Mouse (Mus musculus) testis, adult 2 months (tissue): Measurements from ENCODE around the gene Lsm14b. TPM values are rescaled to one million over a fixed set of nuclear protein-coding genes. Genes with fewer than 3 reads are reported as not detected.
A peak's percentile ranks its signal among the peaks of the same experiment; 100 is the strongest.

ENCODE experiments used
- H3K27ac ChIP-seq: fragments of 200-500 bp; 2 replicates; pipeline ENCODE4 v1.5.1; 2012; ENCODE audit warnings: low read depth, low read length; ENCODE audit not compliant: control insufficient read depth, insufficient read depth
- H3K27me3 ChIP-seq: fragments of 200-500 bp; 2 replicates; pipeline ENCODE4 v1.6.1; 2012; ENCODE audit warnings: mild to moderate bottlenecking, low read length, moderate library complexity; ENCODE audit not compliant: control insufficient read depth, insufficient read depth
- H3K36me3 ChIP-seq: fragments of 200-500 bp; 2 replicates; pipeline ENCODE4 v1.6.1; 2012; ENCODE audit warnings: mild to moderate bottlenecking, low read length; ENCODE audit not compliant: control insufficient read depth, insufficient read depth
- H3K4me1 ChIP-seq: fragments of 200-500 bp; 2 replicates; pipeline ENCODE4 v1.6.1; 2012; ENCODE audit warnings: low read length; ENCODE audit not compliant: control insufficient read depth, insufficient read depth
- H3K4me3 ChIP-seq: fragments of 200-500 bp; 2 replicates; pipeline ENCODE4 v1.5.1; 2012; ENCODE audit warnings: low read depth, mild to moderate bottlenecking, low read length, moderate library complexity, mixed read lengths; ENCODE audit not compliant: control insufficient read depth
- CTCF ChIP-seq: fragments of 200-500 bp; IDR thresholded peaks from 2 replicates; pipeline ENCODE4 v1.5.1; 2012; ENCODE audit warnings: low read depth, mild to moderate bottlenecking, inconsistent platforms, low read length, moderate library complexity; ENCODE audit not compliant: control insufficient read depth, insufficient read depth, insufficient replicate concordance
- POLR2A ChIP-seq: fragments of 200-500 bp; IDR thresholded peaks from 2 replicates; pipeline ENCODE4 v1.6.1; 2012; ENCODE audit warnings: low read depth, mild to moderate bottlenecking, inconsistent platforms, low read length, moderate library complexity; ENCODE audit not compliant: control insufficient read depth
- polyA plus RNA-seq: library from polyadenylated mRNA; depleted of rRNA; stranded (reverse); fragments of >200 nt; gene quantifications from 2 replicates; pipeline ENCODE4 v1.2.3, GENCODE M21; 2012; rRNA removed

Lsm14b gene
- 31.8 and 33.7 TPM in 2 replicates for polyA plus RNA-seq

DNA sequence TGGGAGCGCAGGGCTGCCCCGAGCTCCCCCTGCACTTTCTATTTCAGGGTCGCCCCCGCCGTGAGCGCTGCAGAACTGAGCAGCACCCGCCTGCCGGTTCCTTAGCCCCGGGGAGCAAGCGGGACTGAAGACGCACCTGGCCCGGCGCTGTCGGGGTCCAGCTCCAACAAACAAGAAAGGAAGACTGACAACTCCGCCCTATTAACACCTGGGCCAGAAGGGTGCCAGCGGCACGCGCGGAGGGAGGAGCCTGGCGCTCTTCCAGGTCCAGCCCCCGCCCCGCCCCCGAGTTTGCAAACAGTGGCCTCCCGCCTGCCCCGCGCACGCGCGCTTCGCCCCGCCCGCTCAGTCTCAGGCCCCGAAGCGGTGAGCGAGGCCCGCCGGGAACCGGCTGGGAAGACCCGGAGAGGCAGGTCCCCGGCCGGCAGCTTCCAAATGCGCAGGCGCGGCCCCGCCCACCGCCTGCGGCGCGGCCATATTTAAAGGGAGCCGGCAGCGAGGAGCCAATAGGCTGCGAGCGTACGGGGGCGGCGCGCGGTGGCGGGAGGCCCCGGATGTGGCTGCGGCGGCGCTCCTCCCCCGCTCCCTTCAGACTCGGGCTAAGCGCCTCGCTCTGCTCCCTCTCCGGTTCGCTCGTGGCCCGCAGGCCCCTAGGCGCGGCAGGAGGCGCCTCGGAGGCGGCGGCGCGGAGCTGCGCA is at the start of gene Lsm14b:
TSS of gene Lsm14b (plus strand) at position 587 of the 698 bp plus-strand sequence.
- no peaks in the 10 kb centered on the region; the same call in 1 of the 2 replicates for H3K36me3 ChIP-seq
- TF ChIP-seq POLR2A (peak; percentile 59), CTCF (no peak)
- peak within 1 kb of the TSS; percentile 94 for H3K27ac ChIP-seq
- peak within 1 kb of the TSS; percentile 93 for H3K4me3 ChIP-seq
- no peaks in the 10 kb centered on the region for H3K27me3 ChIP-seq
- H3K4me1 ChIP-seq: peaks cover 24% of the 10 kb centered on the region

DNA sequence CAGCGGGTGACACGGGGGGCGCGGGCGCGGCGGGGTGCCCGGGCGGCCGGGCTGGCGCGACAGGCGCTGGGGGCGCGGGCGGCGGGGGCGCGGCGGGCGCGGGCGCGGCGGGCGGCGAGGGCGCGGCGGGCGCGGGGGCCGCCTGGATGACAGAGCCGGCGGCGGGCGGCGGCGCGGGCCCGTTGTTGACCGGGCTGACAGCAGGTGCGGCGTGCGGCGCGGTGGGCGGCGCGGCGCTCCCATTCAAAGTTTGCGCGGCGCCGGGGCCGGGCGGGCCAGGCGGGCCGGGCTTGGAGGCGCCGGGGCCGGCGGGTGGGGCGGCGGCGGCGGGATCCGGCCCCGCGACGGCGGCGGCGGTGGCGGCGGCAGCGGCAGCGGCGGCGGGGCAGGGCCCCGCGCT is 48.9 kb upstream of the Lsm14b start:
- TF ChIP-seq CTCF (no peak), POLR2A (no peak)
- H3K27me3 ChIP-seq: no peaks in the 10 kb centered on the region
- no peaks in the 10 kb centered on the region; the same call in 1 of the 2 replicates for H3K36me3 ChIP-seq
- H3K4me1 ChIP-seq: peaks cover 7% of the 10 kb centered on the region
- no peak overlapping the region for H3K27ac ChIP-seq
- H3K4me3 ChIP-seq: peak overlapping the region; percentile 98; the same call in 1 of the 2 replicates

DNA sequence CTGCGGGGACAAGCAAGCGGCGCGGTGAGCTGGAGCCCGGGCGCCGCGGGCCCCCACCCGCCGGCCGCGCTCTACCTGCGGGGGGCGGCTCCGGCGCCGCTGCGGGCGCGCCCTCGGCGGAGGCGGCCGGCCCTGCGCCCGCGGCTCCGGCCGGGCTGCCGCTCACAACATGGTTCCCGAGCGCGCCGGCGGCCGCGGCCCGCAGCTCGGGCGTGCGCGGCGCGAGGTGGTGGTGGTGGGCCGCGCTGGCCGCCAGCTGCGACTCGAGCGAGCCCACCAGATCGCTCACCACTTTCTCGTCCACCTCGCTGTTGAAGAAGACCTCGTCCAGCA is 48.5 kb upstream of the Lsm14b start:
- H3K36me3 ChIP-seq: no peaks in the 10 kb centered on the region; the same call in 1 of the 2 replicates
- H3K4me3 ChIP-seq: peak overlapping the region; percentile 98
- no peaks in the 10 kb centered on the region for H3K27me3 ChIP-seq
- TF ChIP-seq POLR2A (no peak), CTCF (no peak)
- peak overlapping the region; percentile 90 for H3K27ac ChIP-seq
- H3K4me1 ChIP-seq: peaks cover 7% of the 10 kb centered on the region

DNA sequence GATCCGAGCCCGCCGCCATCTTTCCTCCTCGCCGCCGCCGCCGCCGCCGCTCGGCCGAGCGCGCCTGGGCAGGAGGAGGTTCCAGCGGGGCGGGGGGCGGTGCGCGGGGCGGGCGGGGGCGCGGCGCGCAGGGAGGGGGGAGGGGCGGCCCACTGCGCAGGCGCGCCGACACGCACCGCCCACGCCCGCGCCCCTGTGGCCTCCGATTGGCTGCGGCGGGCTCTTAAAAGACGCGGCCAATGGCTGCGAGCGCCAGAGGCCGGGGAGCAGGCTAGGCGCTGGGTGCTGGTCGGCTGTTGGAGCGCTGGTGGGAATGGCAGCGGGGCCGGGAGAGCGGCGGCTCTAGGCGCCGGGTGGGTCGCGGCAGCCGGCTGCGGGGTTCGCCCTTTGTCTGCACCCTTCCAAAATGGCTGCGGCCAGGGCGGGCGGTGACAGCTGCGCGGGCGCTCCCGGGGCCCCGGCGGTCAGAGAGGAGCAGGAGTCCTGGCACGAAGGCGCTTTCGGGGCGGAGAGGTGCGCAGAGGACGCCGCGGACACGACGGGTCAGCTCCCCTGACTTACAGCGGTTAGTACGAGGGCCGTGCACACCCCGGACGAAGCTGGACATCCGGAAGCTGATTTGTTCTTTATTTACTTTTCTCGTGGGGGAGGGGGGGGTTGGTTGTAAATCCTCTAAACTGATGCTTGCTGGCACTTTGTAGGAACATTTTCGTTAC is 48.0 kb upstream of the Lsm14b start, which contains the start of gene Taf4:
TSS of gene Taf4 (minus strand) at position 19 of the 716 bp plus-strand sequence.
- Histone ChIP-seq H3K4me3 (peak within 1 kb of the TSS; percentile 99), H3K36me3 (no peaks in the 10 kb centered on the region; the same call in 1 of the 2 replicates), H3K27ac (peak within 1 kb of the TSS; percentile 98), H3K27me3 (no peaks in the 10 kb centered on the region), H3K4me1 (peaks cover 7% of the 10 kb centered on the region)
- TF ChIP-seq POLR2A (peak; percentile 100), CTCF (no peak)

DNA sequence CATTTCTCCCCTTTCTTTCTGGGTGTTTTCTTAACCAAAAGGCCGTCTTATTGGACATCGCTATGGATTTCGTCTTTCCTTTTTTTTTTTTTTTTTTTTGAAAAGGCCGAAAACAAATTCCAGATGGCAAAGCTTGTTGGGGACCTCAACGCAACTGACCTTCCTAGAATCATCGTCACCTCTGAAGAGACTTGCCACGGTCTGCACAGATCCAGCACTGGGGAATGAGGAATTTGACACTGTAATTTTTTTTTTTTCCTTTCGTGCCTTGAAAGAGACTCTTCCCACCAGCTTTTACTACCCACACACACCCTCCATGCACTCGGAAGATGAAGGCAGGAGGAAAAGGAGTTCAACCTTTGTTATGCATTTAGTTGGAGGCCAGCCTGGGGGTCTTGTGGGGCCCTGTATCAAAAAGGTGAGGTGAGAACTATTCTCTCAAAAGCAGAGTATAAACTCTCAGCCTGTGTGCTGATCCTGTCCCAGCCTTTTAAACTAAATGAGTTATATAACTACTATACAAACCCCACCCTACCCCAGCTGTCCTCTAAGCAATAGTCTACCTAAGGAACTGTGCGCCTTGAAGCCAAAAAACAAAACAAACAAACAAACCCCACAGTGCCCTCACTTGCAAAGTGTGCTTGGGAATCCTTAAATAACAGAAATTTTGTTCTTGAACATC is 47.3 kb upstream of the Lsm14b start:
- H3K27ac ChIP-seq: peak overlapping the region; percentile 98
- no peaks in the 10 kb centered on the region for H3K27me3 ChIP-seq
- TF ChIP-seq POLR2A (no peak), CTCF (no peak)
- peaks cover 7% of the 10 kb centered on the region for H3K4me1 ChIP-seq
- peak overlapping the region; percentile 99 for H3K4me3 ChIP-seq
- H3K36me3 ChIP-seq: no peaks in the 10 kb centered on the region; the same call in 1 of the 2 replicates

DNA sequence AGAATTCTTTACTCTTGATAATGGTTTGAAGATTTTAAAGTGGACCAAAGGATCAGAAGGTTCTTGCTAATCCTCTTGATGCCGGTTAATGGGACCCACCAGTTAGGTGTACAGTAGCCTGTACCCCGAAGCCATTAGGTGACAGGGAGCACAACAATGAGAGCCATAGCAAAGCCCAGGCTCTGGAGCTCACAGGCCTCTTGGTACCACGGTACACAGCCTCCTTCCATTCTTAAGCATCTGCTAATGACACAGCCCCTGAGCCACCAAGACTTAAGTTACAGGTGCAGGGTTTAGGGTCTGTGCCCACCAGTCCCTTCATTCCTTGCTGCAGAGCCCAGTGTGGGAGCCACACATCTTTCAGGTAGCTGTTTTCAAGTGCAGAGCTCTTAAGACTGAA is 46.5 kb upstream of the Lsm14b start:
- Histone ChIP-seq H3K4me1 (peaks cover 7% of the 10 kb centered on the region), H3K4me3 (0 out of 2 replicates have a peak overlapping the region, but pooled peaks have one; percentile 9), H3K27me3 (no peaks in the 10 kb centered on the region), H3K36me3 (no peaks in the 10 kb centered on the region; the same call in 1 of the 2 replicates), H3K27ac (no peak overlapping the region)
- TF ChIP-seq CTCF (no peak), POLR2A (no peak)

DNA sequence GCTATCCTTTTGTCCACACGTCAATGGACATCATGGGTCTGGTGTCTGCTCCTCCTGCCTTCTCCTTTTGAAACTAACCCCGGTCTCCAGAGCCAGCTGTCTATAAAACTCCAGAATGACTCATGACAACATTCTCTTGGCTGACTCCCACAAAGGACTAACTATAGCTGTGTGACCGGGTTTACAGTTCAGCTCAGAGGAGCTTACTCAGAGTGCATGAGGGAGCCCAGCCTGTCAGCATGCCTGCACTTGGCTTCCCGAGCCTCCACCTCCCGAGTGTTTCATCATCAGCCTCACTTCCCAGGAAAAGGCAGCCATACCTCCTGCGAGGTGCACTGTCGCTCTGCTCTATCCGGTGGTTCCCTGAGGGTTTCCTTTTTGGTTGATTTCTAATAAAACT is 45.0 kb upstream of the Lsm14b start:
- Histone ChIP-seq H3K36me3 (no peaks in the 10 kb centered on the region; the same call in 1 of the 2 replicates), H3K4me3 (no peak overlapping the region)
- TF ChIP-seq CTCF (no peak), POLR2A (no peak)

More for the DNA sequence above, 45.0 kb upstream of the Lsm14b start:
- Histone ChIP-seq H3K27ac (no peak overlapping the region), H3K27me3 (no peaks in the 10 kb centered on the region), H3K4me1 (peaks cover 4% of the 10 kb centered on the region)
